Comparison of ENCODE assay signal across 19 mouse cellular contexts in genomic region chr3:51198291-51198690, GRCm38 (mm10). TPM values are rescaled to one million over a fixed set of nuclear protein-coding genes. Genes with fewer than 3 reads are reported as not detected.
DNase-seq lines count a peak whose midpoint lies in the region; ATAC-seq lines count a peak whose summit lies in the region.
"Had no signal": no experiment of that assay in that cellular context is flagged by ENCODE, and none has a peak within 500 bp of the region (broad histone marks: within the 10 kb centered on the region; RNA-seq: fewer than 3 reads in every experiment).

No protein-coding gene starts in this region.

- peaks cover 45% of the 10 kb centered on the region for H3K4me1 ChIP-seq in limb, embryonic 15.5 days
- peaks cover 13% of the 10 kb centered on the region for H3K4me1 ChIP-seq in limb, embryonic 10.5 days
- H3K4me1 ChIP-seq: hindbrain, embryonic 10.5 days had no signal

- DNase-seq in frontal cortex, postnatal 14 days (ENCODE audit: low spot score in 2 of 2): no peak
- DNase-seq in limb, embryonic 10.5 days (ENCODE audit: low spot score): no peak
- DNase-seq in ZHBTc4 (ENCODE audit: low read depth, low spot score): peak; percentile 26
- DNase-seq in telencephalon, adult 2 months (ENCODE audit: low read depth, low spot score): peak; percentile 40
- DNase-seq: adrenal gland, postnatal 25 days; cerebellum, adult 8-10 months; gastrocnemius, postnatal 25 days; kidney, adult 11 months; kidney, postnatal 10 days; lung, postnatal 14 days; midbrain, embryonic 14.5 days had no signal

- H3K27me3 ChIP-seq in limb, embryonic 15.5 days: no peaks in the 10 kb centered on the region
- no peaks in the 10 kb centered on the region for H3K27me3 ChIP-seq in limb, embryonic 10.5 days (ENCODE audit: low read depth, poor library complexity, severe bottlenecking)
- H3K27me3 ChIP-seq: CH12.LX; limb, embryonic 13.5 days; neural tube, embryonic 13.5 days; stomach, embryonic 15.5 days had no signal

- peak; percentile 60 for ATAC-seq in frontal cortex, adult (ENCODE audit: low TSS enrichment)
- no peak for ATAC-seq in limb, embryonic 15.5 days (ENCODE audit: insufficient number of reproducible peaks, low FRiP score, low TSS enrichment, low read depth)
- no peak for ATAC-seq in cerebellum, adult (ENCODE audit: insufficient number of reproducible peaks, low FRiP score, low TSS enrichment)

- H3K9me3 ChIP-seq in limb, embryonic 15.5 days: no peaks in the 10 kb centered on the region; the same call in 1 of the 2 replicates
- H3K9me3 ChIP-seq in limb, embryonic 10.5 days (replicated peaks): no peaks in the 10 kb centered on the region
- H3K9me3 ChIP-seq: hindbrain, embryonic 10.5 days; limb, embryonic 13.5 days; neural tube, embryonic 13.5 days; stomach, embryonic 15.5 days had no signal

- H3K9ac ChIP-seq in limb, embryonic 15.5 days: no peak overlapping the region
- H3K9ac ChIP-seq: limb, embryonic 13.5 days; neural tube, embryonic 13.5 days; stomach, embryonic 15.5 days had no signal

- H3K4me3 ChIP-seq in limb, embryonic 15.5 days: no peak overlapping the region
- no peak overlapping the region for H3K4me3 ChIP-seq in limb, embryonic 10.5 days
- H3K4me3 ChIP-seq: hindbrain, embryonic 10.5 days; limb, embryonic 13.5 days; neural tube, embryonic 13.5 days; stomach, embryonic 15.5 days had no signal

- 42% methylated on average over 1 of the region's 1 CpGs for WGBS in limb, embryonic 15.5 days
- WGBS in limb, embryonic 10.5 days: 85% methylated on average over 1 of the region's 1 CpGs

- H3K36me3 ChIP-seq in limb, embryonic 15.5 days: no peaks in the 10 kb centered on the region
- no peaks in the 10 kb centered on the region for H3K36me3 ChIP-seq in limb, embryonic 10.5 days
- H3K36me3 ChIP-seq: hindbrain, embryonic 10.5 days; limb, embryonic 13.5 days; neural tube, embryonic 13.5 days; stomach, embryonic 15.5 days had no signal

- peak overlapping the region; percentile 67; the same call in 1 of the 2 replicates for H3K27ac ChIP-seq in limb, embryonic 15.5 days
- H3K27ac ChIP-seq in limb, embryonic 10.5 days: no peak overlapping the region
- H3K27ac ChIP-seq: hindbrain, embryonic 10.5 days; neural tube, embryonic 13.5 days; stomach, embryonic 15.5 days had no signal

- H3K4me2 ChIP-seq in limb, embryonic 15.5 days: no peak overlapping the region
- H3K4me2 ChIP-seq: limb, embryonic 13.5 days; neural tube, embryonic 13.5 days; stomach, embryonic 15.5 days had no signal

RNA-seq across cellular contexts. Expression of gene Noct, which starts 26.0 kb away (rescaled TPM):
- polyA plus RNA-seq in limb, embryonic 15.5 days (2015; fragmentation: Nextera tagmentation; extraction: Ambion mirVana): 7.6 and 8.7 TPM in 2 replicates
- polyA plus RNA-seq in limb, embryonic 10.5 days (2016; fragmentation: Nextera tagmentation; extraction: Ambion mirVana): 11.0 and 11.9 TPM in 2 replicates

Comparison
In these comparisons a context has a peak if more than half of its experiments do, and no peak if none do; other contexts are left out.
1. DNase-seq: peak in ZHBTc4 (single experiment) and telencephalon, adult 2 months (single experiment); none in frontal cortex, postnatal 14 days (0 of 2) and limb, embryonic 10.5 days (single experiment).